Mouse (Mus musculus): Measurements from ENCODE around the gene Galnt6. TPM values are rescaled to one million over a fixed set of nuclear protein-coding genes. Genes with fewer than 3 reads are reported as not detected.
A peak's percentile ranks its signal among the peaks of the same experiment; 100 is the strongest.

Galnt6 gene
- polyA plus RNA-seq, 1 experiment = 34.7 TPM

DNA sequence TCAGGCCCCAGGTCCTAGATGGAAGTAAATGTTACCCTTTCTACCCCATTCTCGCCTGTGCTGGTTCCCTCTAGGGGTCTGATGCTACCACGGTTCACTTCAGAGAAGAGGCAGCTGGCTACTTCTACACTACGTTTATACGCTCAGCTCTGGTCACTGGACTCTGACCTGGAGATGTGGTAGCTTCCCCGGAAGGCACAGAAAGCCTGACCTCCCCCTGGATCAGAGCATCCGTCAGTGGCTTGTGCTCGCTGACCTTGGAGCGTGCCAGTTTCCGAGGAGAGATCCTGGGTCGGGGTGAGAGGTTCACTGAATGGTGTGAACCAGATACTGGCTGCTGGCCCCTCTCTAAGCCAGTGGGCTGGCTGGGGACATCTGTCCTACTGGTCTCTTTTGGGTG lies 31.1 kb downstream of the Galnt6 start:
- Histone ChIP-seq H3K4me3 (ENCODE audit: control insufficient read depth, insufficient read depth, low read length) (no peak overlapping the region), H3K27ac (ENCODE audit: control insufficient read depth, insufficient read depth, low read length) (no peak overlapping the region), H3K27me3 (ENCODE audit: control insufficient read depth, insufficient read depth, low read length) (no peaks in the 10 kb centered on the region), H3K36me3 (ENCODE audit: control insufficient read depth, insufficient read depth, low read length) (peaks cover 3% of the 10 kb centered on the region; the same call in 1 of the 2 replicates), H3K4me1 (replicated peaks; ENCODE audit: control insufficient read depth, insufficient read depth, low read length) (peaks cover 38% of the 10 kb centered on the region)
- TF ChIP-seq CTCF (IDR thresholded peaks at IDR 0.05; ENCODE audit: borderline replicate concordance, control insufficient read depth, extremely low read depth, insufficient read depth, low read length, poor library complexity) (no peak), POLR2A (IDR thresholded peaks at IDR 0.05; ENCODE audit: control insufficient read depth, extremely low read depth, insufficient read depth, low read length, poor library complexity) (no peak)
- WGBS = 97% methylated on average over 10 of the region's 10 CpGs
- DNase-seq = no peak

DNA sequence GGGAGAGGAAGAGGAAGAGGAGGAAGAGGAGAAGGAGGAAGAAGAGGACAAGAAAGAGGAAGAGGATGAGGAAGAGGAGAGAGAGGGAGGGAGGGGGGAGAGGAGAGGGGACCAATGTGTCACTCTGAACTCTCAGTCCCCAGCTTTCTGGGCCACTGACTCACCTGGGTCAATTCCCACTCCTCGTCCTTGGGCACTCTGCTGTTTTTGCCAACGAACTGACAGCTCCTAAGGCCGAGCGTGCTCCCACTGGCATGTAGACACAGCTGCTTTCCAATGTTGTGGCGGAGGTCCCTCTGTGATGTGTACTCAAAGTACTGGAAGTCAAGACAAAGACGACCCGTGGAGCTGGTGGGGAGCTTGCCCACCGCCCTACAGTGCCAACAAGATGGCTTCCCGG lies 34.8 kb downstream of the Galnt6 start:
- no peak for DNase-seq
- TF ChIP-seq POLR2A (IDR thresholded peaks at IDR 0.05; ENCODE audit: control insufficient read depth, extremely low read depth, insufficient read depth, low read length, poor library complexity) (no peak), CTCF (IDR thresholded peaks at IDR 0.05; ENCODE audit: borderline replicate concordance, control insufficient read depth, extremely low read depth, insufficient read depth, low read length, poor library complexity) (no peak)
- Histone ChIP-seq H3K27me3 (ENCODE audit: control insufficient read depth, insufficient read depth, low read length) (no peaks in the 10 kb centered on the region), H3K4me1 (replicated peaks; ENCODE audit: control insufficient read depth, insufficient read depth, low read length) (peaks cover 12% of the 10 kb centered on the region), H3K4me3 (ENCODE audit: control insufficient read depth, insufficient read depth, low read length) (no peak overlapping the region), H3K27ac (ENCODE audit: control insufficient read depth, insufficient read depth, low read length) (no peak overlapping the region), H3K36me3 (ENCODE audit: control insufficient read depth, insufficient read depth, low read length) (peaks cover 3% of the 10 kb centered on the region; the same call in 1 of the 2 replicates)
- 97% methylated on average over 9 of the region's 9 CpGs for WGBS

DNA sequence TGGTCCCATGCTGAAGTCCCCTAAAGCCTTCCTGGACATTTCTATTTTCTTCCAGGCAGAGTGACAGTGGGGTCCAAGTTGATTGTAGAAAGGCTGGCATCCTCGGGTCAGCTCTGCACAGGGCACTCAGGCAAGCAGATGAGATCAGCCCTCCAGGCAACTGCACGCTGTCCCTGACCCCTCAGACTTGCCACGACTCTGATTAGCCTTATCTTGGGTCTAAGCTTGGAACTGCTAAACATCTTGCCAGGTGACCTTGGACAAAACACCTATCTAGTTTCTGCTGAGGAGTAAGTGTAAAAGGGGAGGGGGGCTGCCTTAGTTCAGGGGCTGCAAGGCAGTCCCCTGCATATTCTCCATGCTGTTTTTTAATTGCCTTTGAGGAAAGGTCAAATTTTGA lies 37.2 kb downstream of the Galnt6 start:
- peaks cover 19% of the 10 kb centered on the region for H3K4me1 ChIP-seq (replicated peaks; ENCODE audit: control insufficient read depth, insufficient read depth, low read length)
- no peak overlapping the region for H3K4me3 ChIP-seq (ENCODE audit: control insufficient read depth, insufficient read depth, low read length)
- DNase-seq = no peak
- H3K36me3 ChIP-seq (ENCODE audit: control insufficient read depth, insufficient read depth, low read length) = peaks cover 3% of the 10 kb centered on the region; the same call in 1 of the 2 replicates
- H3K27me3 ChIP-seq (ENCODE audit: control insufficient read depth, insufficient read depth, low read length) = no peaks in the 10 kb centered on the region
- H3K27ac ChIP-seq (ENCODE audit: control insufficient read depth, insufficient read depth, low read length) = no peak overlapping the region
- TF ChIP-seq CTCF (IDR thresholded peaks at IDR 0.05; ENCODE audit: borderline replicate concordance, control insufficient read depth, extremely low read depth, insufficient read depth, low read length, poor library complexity) (no peak), POLR2A (IDR thresholded peaks at IDR 0.05; ENCODE audit: control insufficient read depth, extremely low read depth, insufficient read depth, low read length, poor library complexity) (no peak)
- 92% methylated on average over 3 of the region's 3 CpGs for WGBS

DNA sequence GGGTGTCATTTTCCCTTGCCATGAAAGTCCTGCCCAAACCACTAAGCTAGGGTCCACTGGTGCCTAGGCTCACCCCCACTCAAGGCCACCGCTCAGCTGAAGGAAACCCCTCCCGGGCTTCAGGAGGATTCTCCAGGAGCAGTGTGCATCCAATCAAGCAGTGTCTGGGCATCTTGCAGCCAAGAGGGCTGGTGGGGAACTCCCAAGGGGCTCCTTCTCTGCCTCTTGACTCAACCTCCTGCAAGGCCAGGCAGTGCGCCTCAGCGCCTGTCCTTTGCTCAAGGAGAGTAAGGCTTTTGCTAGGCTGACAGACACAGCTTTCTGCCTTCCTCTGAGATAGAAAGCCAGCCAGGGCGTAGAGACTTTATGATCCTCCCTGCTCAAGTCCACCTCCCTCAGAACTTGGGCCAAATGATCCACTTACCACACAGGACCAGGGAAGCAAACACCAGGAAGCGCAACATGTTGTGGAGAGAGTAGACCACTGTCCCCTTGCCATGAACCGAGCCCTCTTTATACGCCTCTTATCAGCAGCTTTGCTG lies 41.7 kb downstream of the Galnt6 start, which contains the start of gene Cela1:
Cela1 (minus strand) TSS at position 492 of the 542 bp plus-strand sequence.
- 66% methylated on average over 8 of the region's 8 CpGs for WGBS
- no peaks in the 10 kb centered on the region for H3K27me3 ChIP-seq (ENCODE audit: control insufficient read depth, insufficient read depth, low read length)
- peaks cover 12% of the 10 kb centered on the region for H3K4me1 ChIP-seq (replicated peaks; ENCODE audit: control insufficient read depth, insufficient read depth, low read length)
- H3K4me3 ChIP-seq (ENCODE audit: control insufficient read depth, insufficient read depth, low read length) = no peak within 1 kb of the TSS
- H3K36me3 ChIP-seq (ENCODE audit: control insufficient read depth, insufficient read depth, low read length) = no peaks in the 10 kb centered on the region
- DNase-seq = no peak
- peak within 1 kb of the TSS; percentile 10; the same call in 1 of the 2 replicates for H3K27ac ChIP-seq (ENCODE audit: control insufficient read depth, insufficient read depth, low read length)
- no peak for TF ChIP-seq CTCF (IDR thresholded peaks at IDR 0.05; ENCODE audit: borderline replicate concordance, control insufficient read depth, extremely low read depth, insufficient read depth, low read length, poor library complexity)
- TF ChIP-seq POLR2A (IDR thresholded peaks at IDR 0.05; ENCODE audit: control insufficient read depth, extremely low read depth, insufficient read depth, low read length, poor library complexity) = no peak

DNA sequence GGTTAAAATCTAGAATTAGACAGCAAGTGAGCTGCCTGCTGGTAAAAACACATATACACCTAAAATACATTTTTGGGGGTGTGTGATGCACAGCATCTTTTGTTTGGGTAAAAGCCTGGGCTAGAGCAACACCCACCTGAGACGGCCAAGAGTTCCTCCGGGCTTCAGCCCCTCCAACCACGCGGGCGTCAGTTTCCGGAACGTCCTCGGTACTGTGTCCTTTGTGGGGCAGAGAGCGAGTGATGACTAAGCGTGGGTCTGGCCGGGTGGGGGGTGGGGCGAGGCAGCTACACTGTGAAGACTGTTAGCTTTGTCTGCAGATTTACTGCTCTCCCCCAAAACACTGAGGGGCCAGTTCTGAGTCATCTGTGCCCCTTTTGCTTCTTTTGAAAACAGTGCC lies 42.2 kb downstream of the Galnt6 start:
- TF ChIP-seq CTCF (IDR thresholded peaks at IDR 0.05; ENCODE audit: borderline replicate concordance, control insufficient read depth, extremely low read depth, insufficient read depth, low read length, poor library complexity) (no peak), POLR2A (IDR thresholded peaks at IDR 0.05; ENCODE audit: control insufficient read depth, extremely low read depth, insufficient read depth, low read length, poor library complexity) (no peak)
- Histone ChIP-seq H3K4me1 (replicated peaks; ENCODE audit: control insufficient read depth, insufficient read depth, low read length) (peaks cover 12% of the 10 kb centered on the region), H3K27ac (ENCODE audit: control insufficient read depth, insufficient read depth, low read length) (peak overlapping the region; percentile 10; the same call in 1 of the 2 replicates), H3K4me3 (ENCODE audit: control insufficient read depth, insufficient read depth, low read length) (no peak overlapping the region), H3K27me3 (ENCODE audit: control insufficient read depth, insufficient read depth, low read length) (no peaks in the 10 kb centered on the region), H3K36me3 (ENCODE audit: control insufficient read depth, insufficient read depth, low read length) (no peaks in the 10 kb centered on the region)
- 4% methylated on average over 12 of the region's 12 CpGs for WGBS
- no peak for DNase-seq

DNA sequence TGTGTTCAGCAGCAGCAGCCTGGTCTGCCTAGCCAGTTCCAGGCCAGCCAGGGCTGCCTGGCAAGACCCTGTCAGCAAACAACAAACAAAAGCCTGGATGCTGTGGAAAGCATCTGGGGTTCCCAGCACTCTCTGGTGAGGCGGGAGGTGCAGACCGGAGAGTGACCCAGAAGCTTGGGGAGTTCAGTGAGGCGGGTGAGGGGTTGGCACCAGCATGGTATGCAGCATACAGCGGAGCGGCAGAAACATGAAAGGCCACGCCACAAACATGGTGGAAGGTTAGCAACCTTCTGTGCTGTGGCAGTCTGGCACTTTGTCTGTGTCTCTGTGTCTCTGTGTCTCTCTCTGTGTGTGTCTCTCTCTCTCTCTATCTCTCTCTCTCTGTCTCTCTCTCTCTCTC lies 42.7 kb downstream of the Galnt6 start:
- TF ChIP-seq CTCF (IDR thresholded peaks at IDR 0.05; ENCODE audit: borderline replicate concordance, control insufficient read depth, extremely low read depth, insufficient read depth, low read length, poor library complexity) (no peak), POLR2A (IDR thresholded peaks at IDR 0.05; ENCODE audit: control insufficient read depth, extremely low read depth, insufficient read depth, low read length, poor library complexity) (no peak)
- H3K4me3 ChIP-seq (ENCODE audit: control insufficient read depth, insufficient read depth, low read length) = no peak overlapping the region
- no peaks in the 10 kb centered on the region for H3K36me3 ChIP-seq (ENCODE audit: control insufficient read depth, insufficient read depth, low read length)
- WGBS = 96% methylated on average over 6 of the region's 6 CpGs
- H3K4me1 ChIP-seq (replicated peaks; ENCODE audit: control insufficient read depth, insufficient read depth, low read length) = peaks cover 12% of the 10 kb centered on the region
- no peak for DNase-seq
- no peaks in the 10 kb centered on the region for H3K27me3 ChIP-seq (ENCODE audit: control insufficient read depth, insufficient read depth, low read length)
- H3K27ac ChIP-seq (ENCODE audit: control insufficient read depth, insufficient read depth, low read length) = no peak overlapping the region

DNA sequence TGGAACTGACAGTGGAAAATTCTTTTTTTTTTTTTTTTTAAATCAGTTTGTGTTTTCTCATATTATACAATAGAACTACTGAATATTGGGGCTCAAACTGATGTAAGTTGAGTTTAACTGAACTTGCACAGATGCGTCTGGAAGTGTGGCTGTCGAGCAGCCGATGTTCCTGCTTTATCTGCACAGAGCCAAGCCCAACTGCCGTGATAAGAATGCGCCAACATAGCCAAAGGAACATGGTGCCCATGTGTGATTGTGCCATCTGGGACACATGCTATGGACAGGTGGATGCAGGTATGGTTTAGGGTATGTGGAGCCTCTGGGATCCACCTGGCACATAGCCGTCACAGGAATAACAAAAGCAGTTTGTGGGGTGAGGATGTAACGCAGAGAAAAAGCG lies 43.3 kb downstream of the Galnt6 start:
- Histone ChIP-seq H3K4me1 (replicated peaks; ENCODE audit: control insufficient read depth, insufficient read depth, low read length) (peaks cover 17% of the 10 kb centered on the region), H3K4me3 (ENCODE audit: control insufficient read depth, insufficient read depth, low read length) (no peak overlapping the region), H3K27ac (ENCODE audit: control insufficient read depth, insufficient read depth, low read length) (no peak overlapping the region), H3K36me3 (ENCODE audit: control insufficient read depth, insufficient read depth, low read length) (no peaks in the 10 kb centered on the region), H3K27me3 (ENCODE audit: control insufficient read depth, insufficient read depth, low read length) (no peaks in the 10 kb centered on the region)
- 96% methylated on average over 8 of the region's 8 CpGs for WGBS
- TF ChIP-seq POLR2A (IDR thresholded peaks at IDR 0.05; ENCODE audit: control insufficient read depth, extremely low read depth, insufficient read depth, low read length, poor library complexity) (no peak), CTCF (IDR thresholded peaks at IDR 0.05; ENCODE audit: borderline replicate concordance, control insufficient read depth, extremely low read depth, insufficient read depth, low read length, poor library complexity) (no peak)
- no peak for DNase-seq

Measured in thymus, adult 2 months (tissue).